Mouse (Mus musculus): ENCODE measurements around the gene Daam1. TPM values are rescaled to one million over a fixed set of nuclear protein-coding genes. Genes with fewer than 3 reads are reported as not detected.

Daam1 gene
- polyA plus RNA-seq, 1 experiment = 37.2 TPM

DNA sequence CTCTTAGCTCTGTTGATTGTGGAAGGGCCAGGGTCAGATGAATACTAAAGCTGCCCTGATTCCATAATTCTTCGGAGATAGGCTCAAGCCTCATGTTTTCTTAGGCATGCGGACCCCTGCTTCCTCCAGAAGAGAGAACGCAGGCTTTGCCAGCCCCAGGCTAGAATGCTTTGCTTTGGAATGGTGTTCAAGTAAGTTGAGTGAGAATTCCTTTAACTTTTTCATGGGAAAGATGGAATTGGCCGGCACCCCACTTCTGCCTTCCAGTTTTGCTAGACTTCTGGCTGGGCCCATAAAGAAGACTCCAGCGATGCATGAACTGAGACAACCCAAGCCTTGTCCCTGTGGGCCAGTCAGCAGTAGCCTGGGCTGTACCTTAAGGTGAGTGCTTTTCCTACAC, 200.3 kb downstream of the Daam1 start:
- no peak for TF ChIP-seq GATA1 (IDR thresholded peaks at IDR 0.05; ENCODE audit: low read length)

DNA sequence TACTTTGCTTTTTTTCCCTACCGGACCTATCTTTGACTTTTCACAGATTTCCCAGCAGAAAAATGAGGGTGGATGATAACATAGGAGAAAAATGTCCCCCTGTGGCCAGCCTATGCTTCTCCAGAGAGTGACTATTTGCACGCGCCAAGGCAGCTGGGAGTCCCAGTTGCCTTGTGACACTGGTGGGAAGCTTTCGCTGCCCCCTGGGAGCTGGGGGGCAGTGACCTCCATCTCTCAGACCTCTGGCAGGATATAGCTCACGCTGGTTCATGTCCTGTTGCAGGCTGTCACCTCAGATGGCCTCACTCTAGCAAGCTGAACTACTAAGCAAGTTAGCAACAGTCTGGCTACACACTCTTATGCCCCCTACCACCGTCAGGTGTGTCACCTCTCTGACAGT, 200.9 kb downstream of the Daam1 start:
- TF ChIP-seq GATA1 (IDR thresholded peaks at IDR 0.05; ENCODE audit: low read length) = no peak

DNA sequence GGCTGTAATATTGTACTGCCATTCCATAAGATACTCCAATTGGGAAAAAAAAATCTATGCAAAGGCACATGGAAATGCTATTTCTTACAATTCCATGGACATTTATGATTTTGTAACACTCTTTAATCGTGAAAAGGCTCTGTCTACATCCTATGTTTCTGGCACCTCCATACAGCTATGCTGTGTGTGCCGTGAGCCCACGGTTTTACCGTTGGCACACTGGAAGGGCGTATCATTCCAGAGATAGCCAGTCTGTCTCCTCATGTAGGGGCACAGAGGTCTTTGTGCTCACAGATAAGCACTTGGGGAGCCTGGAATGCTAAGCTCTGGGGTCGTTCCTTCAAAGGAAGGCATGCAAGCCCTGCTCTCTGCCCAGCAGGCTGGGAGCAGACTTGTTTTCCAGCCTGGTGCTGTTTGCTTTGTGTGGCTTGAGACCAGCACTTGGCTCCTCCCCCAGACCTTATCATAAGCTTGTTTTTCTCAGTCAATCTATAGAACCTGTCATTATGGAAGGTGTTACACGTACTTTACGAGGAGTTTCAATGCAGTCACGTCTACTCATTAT, 205.3 kb downstream of the Daam1 start:
- no peak for TF ChIP-seq GATA1 (IDR thresholded peaks at IDR 0.05; ENCODE audit: low read length)

DNA sequence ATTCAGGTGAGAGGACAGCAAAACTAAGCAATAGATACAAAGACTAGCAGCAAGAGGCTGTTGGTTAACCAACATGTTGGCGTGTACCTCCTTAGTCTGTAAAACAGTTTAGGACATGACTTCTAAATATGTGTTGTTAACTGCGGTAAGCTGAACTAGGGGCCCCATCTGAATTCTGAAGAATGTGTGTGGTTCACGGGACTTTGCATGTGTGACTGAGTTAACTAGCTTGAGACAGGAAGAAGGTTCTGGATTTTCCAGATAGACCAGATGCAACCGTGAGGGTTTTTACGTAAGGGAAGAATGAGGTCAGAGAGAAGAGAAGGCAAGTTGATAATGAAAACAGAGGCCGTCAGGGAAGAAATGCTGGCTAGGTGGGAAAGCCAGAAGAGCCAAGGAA, 206.2 kb downstream of the Daam1 start:
- no peak for TF ChIP-seq GATA1 (IDR thresholded peaks at IDR 0.05; ENCODE audit: low read length)

DNA sequence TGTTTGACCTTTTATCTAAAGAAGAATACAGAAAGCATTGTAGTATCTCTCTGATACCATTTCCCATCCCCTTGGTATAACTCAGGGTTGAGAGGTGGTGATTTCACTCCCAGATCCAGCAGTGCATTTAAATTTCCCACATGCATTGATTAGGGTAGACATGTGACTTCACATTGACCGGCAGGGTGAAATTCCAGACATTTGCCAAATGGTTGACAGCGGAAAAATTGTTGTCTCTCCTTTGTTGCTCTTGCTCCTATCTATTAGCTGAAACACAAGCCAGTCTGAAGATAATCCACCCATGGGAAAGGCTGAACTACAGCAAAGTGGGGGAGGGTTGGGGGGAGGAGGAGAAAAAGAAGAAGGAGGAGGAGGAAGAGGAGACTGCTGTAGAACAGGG, 208.0 kb downstream of the Daam1 start:
- no peak for TF ChIP-seq GATA1 (IDR thresholded peaks at IDR 0.05; ENCODE audit: low read length)

DNA sequence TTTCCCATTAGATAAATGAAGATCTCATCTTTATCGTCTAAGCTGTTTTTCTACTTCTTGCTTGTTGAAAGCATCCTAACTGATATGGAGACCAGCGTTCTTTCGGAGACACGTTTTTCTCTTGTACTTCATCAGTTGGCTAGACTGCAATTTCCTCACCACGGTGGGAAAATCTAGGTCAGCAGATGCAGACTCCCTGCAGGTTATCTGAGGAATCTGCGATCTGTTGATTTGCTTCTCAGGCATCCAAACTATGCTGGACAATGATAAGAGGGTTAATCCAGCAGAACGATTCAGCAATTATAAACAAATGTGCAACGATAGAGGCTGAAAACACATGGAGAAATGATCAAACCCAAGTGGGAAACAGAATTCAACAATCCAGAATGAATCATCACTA, 208.6 kb downstream of the Daam1 start:
- TF ChIP-seq GATA1 (IDR thresholded peaks at IDR 0.05; ENCODE audit: low read length) = no peak

DNA sequence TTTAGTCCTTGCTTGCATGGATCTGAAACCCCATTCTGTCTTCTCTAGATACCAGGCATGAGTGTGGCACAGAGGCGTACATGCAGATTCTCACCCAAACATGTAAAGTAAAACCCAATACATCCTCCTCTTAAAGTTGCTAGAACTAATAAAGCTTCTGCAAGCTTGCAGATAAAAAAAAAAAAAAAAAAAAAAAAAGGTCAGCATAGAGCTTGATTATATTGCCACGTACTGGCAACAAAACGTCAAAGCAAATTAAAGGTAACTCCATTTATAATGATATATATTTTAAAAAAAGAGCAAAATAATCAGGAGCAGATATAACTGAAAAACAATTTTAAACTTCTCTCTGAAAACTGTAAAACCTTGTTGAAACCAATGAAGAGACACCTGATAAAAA, 210.4 kb downstream of the Daam1 start:
- TF ChIP-seq GATA1 (IDR thresholded peaks at IDR 0.05; ENCODE audit: low read length) = no peak

Other genes starting within 250 kb of the Daam1 start
- not detected in 2 replicates for gene Gpr135, start 240.0 kb downstream of the Daam1 start, polyA plus RNA-seq (2012)

Data from G1E-ER4 (cell line).